In genomic region chr2:26777016-26777415, GRCm38 (mm10) we compare ENCODE assay signal across 29 mouse cellular contexts.
"Had no signal": no experiment of that assay in that cellular context is flagged by ENCODE, and none has a peak within 500 bp of the region (broad histone marks: within the 10 kb centered on the region; RNA-seq: fewer than 3 reads in every experiment).

No protein-coding gene starts in this region.

- H3K9ac ChIP-seq: heart, embryonic 12.5 days; heart, embryonic 13.5 days; heart, embryonic 15.5 days; hindbrain, embryonic 12.5 days; hindbrain, embryonic 13.5 days; hindbrain, embryonic 14.5 days; hindbrain, embryonic 15.5 days; intestine, embryonic 15.5 days; kidney, embryonic 15.5 days had no signal

- H3K27me3 ChIP-seq: heart, embryonic 13.5 days; heart, embryonic 15.5 days; hindbrain, embryonic 12.5 days; hindbrain, embryonic 13.5 days; hindbrain, embryonic 15.5 days; intestine, embryonic 15.5 days; kidney, embryonic 15.5 days had no signal

- H3K27ac ChIP-seq: heart, embryonic 13.5 days; heart, embryonic 15.5 days; hindbrain, embryonic 10.5 days; hindbrain, embryonic 12.5 days; hindbrain, embryonic 13.5 days; hindbrain, embryonic 14.5 days; hindbrain, embryonic 15.5 days; hindbrain, postnatal 0 days; intestine, embryonic 15.5 days; kidney, embryonic 15.5 days; kidney, postnatal 0 days; layer of hippocampus, adult 2 months; left cerebral cortex, adult 2 months had no signal

- H3K36me3 ChIP-seq: heart, embryonic 12.5 days; heart, embryonic 13.5 days; heart, embryonic 15.5 days; hindbrain, embryonic 10.5 days; hindbrain, embryonic 12.5 days; hindbrain, embryonic 13.5 days; hindbrain, embryonic 15.5 days; intestine, embryonic 15.5 days; kidney, embryonic 15.5 days had no signal

- H3K9me3 ChIP-seq: heart, embryonic 12.5 days; heart, embryonic 13.5 days; heart, embryonic 15.5 days; hindbrain, embryonic 10.5 days; hindbrain, embryonic 12.5 days; hindbrain, embryonic 13.5 days; hindbrain, embryonic 15.5 days; intestine, embryonic 15.5 days; kidney, embryonic 15.5 days had no signal

- DNase-seq: heart, postnatal 14 days; heart, postnatal 36 days; heart, postnatal 4 days; kidney, adult 11 months; kidney, adult 18-20 months; kidney, adult 2 months; kidney, adult 8-10 months; kidney, adult 9 months; kidney, postnatal 10 days; kidney, postnatal 14 days; kidney, postnatal 25 days; kidney, postnatal 36 days; kidney, postnatal 4 days; layer of hippocampus, adult 9-11 months; layer of hippocampus, postnatal 36 days had no signal

- H3K4me3 ChIP-seq: heart, embryonic 12.5 days; heart, embryonic 13.5 days; heart, embryonic 15.5 days; hindbrain, embryonic 10.5 days; hindbrain, embryonic 12.5 days; hindbrain, embryonic 13.5 days; hindbrain, embryonic 15.5 days; intestine, embryonic 15.5 days; kidney, embryonic 15.5 days; layer of hippocampus, adult 2 months; left cerebral cortex, adult 2 months had no signal

- H3K4me1 ChIP-seq: heart, embryonic 12.5 days; heart, embryonic 13.5 days; heart, embryonic 15.5 days; hindbrain, embryonic 10.5 days; hindbrain, embryonic 12.5 days; hindbrain, embryonic 13.5 days; hindbrain, embryonic 15.5 days; intestine, embryonic 15.5 days; kidney, embryonic 15.5 days had no signal
